17 mouse cellular contexts compared by ENCODE assay signal in the genomic region with DNA sequence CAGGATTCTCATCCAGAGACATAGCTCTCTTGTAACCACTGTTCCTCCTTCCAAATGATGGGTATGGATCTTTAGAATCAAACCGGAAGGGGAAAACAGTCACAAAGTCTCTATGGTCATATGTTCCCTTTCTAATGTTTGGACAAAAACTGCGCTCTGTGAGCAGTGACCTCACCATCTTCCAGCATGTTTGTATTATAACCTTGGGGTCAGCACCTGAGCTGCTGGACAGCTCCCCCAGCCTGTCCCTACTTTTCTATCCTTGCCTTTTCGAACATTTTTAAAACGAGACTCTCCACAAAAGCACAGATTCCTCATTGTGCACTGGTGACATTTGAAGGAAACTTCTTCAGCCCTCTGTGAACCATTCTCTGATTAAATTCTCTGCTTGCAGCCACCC. TPM values are rescaled to one million over a fixed set of nuclear protein-coding genes. Genes with fewer than 3 reads are reported as not detected.
DNase-seq lines count a peak whose midpoint lies in the region; TF ChIP-seq lines count a peak whose summit lies in the region.
"Had no signal": no experiment of that assay in that cellular context is flagged by ENCODE, and none has a peak within 500 bp of the region (broad histone marks: within the 10 kb centered on the region; RNA-seq: fewer than 3 reads in every experiment).

No protein-coding gene starts in this region.

- WGBS in lung, adult 2 months: 45% methylated on average over 4 of the region's 4 CpGs
- WGBS in limb, embryonic 10.5 days: 59% methylated on average over 4 of the region's 4 CpGs

- no peak for TF ChIP-seq CTCF in lung, adult 2 months (IDR thresholded peaks at IDR 0.05; ENCODE audit: insufficient read depth, low read length)

- H3K27ac ChIP-seq in limb, embryonic 10.5 days: no peak overlapping the region
- H3K27ac ChIP-seq: heart, adult 2 months; hindbrain, embryonic 14.5 days; left cerebral cortex, adult 2 months; liver, embryonic 13.5 days had no signal

- no peaks in the 10 kb centered on the region for H3K4me1 ChIP-seq in lung, adult 2 months (ENCODE audit: control insufficient read depth, insufficient read depth, low read length)
- peaks cover 17% of the 10 kb centered on the region for H3K4me1 ChIP-seq in limb, embryonic 10.5 days
- H3K4me1 ChIP-seq: liver, embryonic 13.5 days had no signal

- H3K4me3 ChIP-seq in lung, adult 2 months (replicated peaks; ENCODE audit: extremely low read depth, low read depth, low read length): no peak overlapping the region
- H3K4me3 ChIP-seq in limb, embryonic 10.5 days: no peak overlapping the region
- H3K4me3 ChIP-seq: erythroblast, embryonic 14.5 days; heart, adult 2 months; left cerebral cortex, adult 2 months; liver, embryonic 13.5 days had no signal

- H3K27me3 ChIP-seq in limb, embryonic 10.5 days (ENCODE audit: low read depth, poor library complexity, severe bottlenecking): peaks cover 28% of the 10 kb centered on the region

- intact Hi-C loops in heart, postnatal 10 days (cut with DNase I): no loop called here

- TF ChIP-seq POLR2A in lung, adult 2 months (IDR thresholded peaks at IDR 0.05; ENCODE audit: borderline replicate concordance, extremely low read depth, low read depth, low read length): no peak

- H3K36me3 ChIP-seq in limb, embryonic 10.5 days: no peaks in the 10 kb centered on the region
- H3K36me3 ChIP-seq: liver, embryonic 13.5 days had no signal

- peak; percentile 22 to 54 for DNase-seq in heart, postnatal 10 days
- DNase-seq in heart, adult 9 months (ENCODE audit: low spot score in 2 of 2): no peak
- peak; percentile 10 for DNase-seq in lung, postnatal 14 days
- DNase-seq in lung, adult 2 months: no peak
- DNase-seq in ZHBTc4 (ENCODE audit: low read depth, low spot score): peak; percentile 21
- peak; percentile 66 for DNase-seq in limb, embryonic 10.5 days (ENCODE audit: low spot score)
- DNase-seq in right cerebral cortex, adult 18-20 months: no peak
- no peak for DNase-seq in layer of hippocampus, postnatal 14 days (ENCODE audit: low spot score in 2 of 2)
- DNase-seq: cerebellum, postnatal 14 days; kidney, postnatal 14 days; liver, embryonic 13.5 days; thymus, postnatal 25 days had no signal

- no peaks in the 10 kb centered on the region for H3K9me3 ChIP-seq in limb, embryonic 10.5 days (replicated peaks)
- H3K9me3 ChIP-seq: liver, embryonic 13.5 days had no signal

RNA-seq across cellular contexts. Expression of gene Astn2, which starts 5.3 kb away (rescaled TPM):
- 1 to 10 TPM; 2.5 to 3.1 TPM for total RNA-seq in heart, postnatal 10 days (2021)
- polyA plus RNA-seq in lung, adult 2 months (2012; rRNA removed): 9.0 and 10.7 TPM in 2 replicates
- polyA plus RNA-seq in limb, embryonic 10.5 days (2016; fragmentation: Nextera tagmentation; extraction: Ambion mirVana): 0.29 and 0.66 TPM in 2 replicates
- 10 to 100 TPM; 22.1 to 26.8 TPM for total RNA-seq in layer of hippocampus, postnatal 14 days (2021)
- total RNA-seq: megakaryocyte progenitor cell, adult 5-6 weeks had no signal
- polyA plus RNA-seq: erythroblast, embryonic 14.5 days had no signal

Comparison
In these comparisons a context has a peak if more than half of its experiments do, and no peak if none do; other contexts are left out.
1. DNase-seq: peak in heart, postnatal 10 days (2 of 2), lung, postnatal 14 days (single experiment), ZHBTc4 (single experiment) and limb, embryonic 10.5 days (single experiment); none in heart, adult 9 months (0 of 2), lung, adult 2 months (single experiment), right cerebral cortex, adult 18-20 months (single experiment) and layer of hippocampus, postnatal 14 days (0 of 2).
2. RNA of gene Astn2, which starts 5.3 kb away (total RNA-seq): 22.1 to 26.8 TPM in layer of hippocampus, postnatal 14 days; 2.5 to 3.1 TPM in heart, postnatal 10 days; every median in the first group is over 4 times any median in the second.